Mouse (Mus musculus) right cerebral cortex, postnatal 14 days (tissue): ENCODE measurements around the gene Mapk1ip1l.

Experiments used
- DNase-seq: peaks from one replicate; pipeline ENCODE4 v3.0.0; 2022

The Mapk1ip1l gene

DNA sequence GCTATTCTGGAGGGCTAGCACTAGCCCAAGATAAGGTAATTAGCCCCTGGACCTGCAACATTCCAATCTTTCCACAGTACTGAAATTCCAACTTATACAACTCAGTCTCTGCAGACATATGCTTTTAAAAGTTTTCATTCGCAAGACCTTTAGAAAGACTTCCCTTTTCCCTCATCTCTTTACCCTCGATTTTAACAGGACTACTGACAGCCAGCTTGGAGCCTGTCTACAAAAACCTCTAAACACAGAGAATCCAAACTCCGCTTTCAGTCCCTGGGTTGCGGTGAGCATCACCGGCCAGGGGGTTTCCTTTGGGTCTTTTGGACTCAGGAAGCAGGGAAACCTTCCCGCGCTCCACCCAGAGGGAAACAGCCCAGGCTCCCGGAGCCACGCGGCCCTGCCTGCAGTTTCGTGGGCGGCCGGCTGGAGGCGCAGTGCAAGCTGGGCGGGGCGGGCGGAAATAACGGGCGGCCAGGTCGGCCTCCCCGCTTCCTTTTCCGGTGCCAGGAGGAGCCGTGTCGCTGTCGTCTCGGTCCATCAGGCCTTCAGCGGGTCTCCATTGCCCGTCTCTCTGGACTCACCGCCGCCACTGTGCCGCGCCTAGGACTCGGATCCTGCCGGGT is at the start of gene Mapk1ip1l:
TSS of gene Mapk1ip1l (plus strand) at position 482 of the 623 bp plus-strand sequence.
- DNase-seq = peak; percentile 91

- DNase-seq = no peak
Measured at GRCm38 (mm10) chr14:47249839-47250238, 48.2 kb upstream of the Mapk1ip1l start.

DNA sequence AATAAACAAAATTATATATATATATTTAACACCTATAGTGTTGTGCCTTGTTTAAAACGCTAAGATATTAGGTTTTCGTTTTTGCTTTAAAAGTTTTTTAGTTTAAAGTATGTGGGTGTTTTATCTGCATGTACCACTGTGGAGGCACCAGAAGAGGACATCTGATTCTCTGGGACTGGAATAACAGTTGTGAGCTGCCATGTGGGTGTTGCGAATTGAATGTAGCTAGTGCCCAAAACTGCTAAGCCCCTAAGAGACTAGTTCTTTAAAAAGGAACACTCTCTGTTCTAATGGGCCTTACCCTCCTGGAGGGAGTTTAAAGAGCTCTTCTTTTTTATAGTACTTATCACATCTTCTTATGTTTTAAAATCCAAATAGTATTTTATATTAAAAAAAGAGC is 33.2 kb upstream of the Mapk1ip1l start:
- DNase-seq = no peak

- DNase-seq = no peak
Measured at GRCm38 (mm10) chr14:47265829-47266228, 32.2 kb upstream of the Mapk1ip1l start.

- no peak for DNase-seq
Measured at GRCm38 (mm10) chr14:47269056-47269455, 29.0 kb upstream of the Mapk1ip1l start.

- no peak for DNase-seq
Measured at GRCm38 (mm10) chr14:47269706-47270105, 28.4 kb upstream of the Mapk1ip1l start.

- no peak for DNase-seq
Measured at GRCm38 (mm10) chr14:47273751-47274150, 24.3 kb upstream of the Mapk1ip1l start.

DNA sequence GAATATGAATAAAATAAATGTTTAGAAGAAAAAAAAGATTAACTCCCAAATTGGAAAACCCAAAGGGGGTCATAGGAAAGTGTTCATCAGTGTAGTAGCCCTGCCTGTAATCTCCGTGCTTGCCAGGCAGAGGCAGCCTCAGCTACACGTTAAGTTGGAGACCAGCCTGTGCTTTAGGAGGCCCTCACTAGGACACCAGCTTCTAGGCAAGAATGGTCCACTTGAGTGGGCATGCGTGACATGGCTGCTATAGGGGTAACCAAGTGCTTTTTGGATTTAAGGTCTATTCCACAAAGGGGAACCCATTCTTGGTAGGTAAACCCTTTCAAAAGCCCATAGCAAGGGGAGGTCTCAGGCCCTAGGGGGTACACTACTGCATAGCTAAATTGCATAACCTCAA is 22.6 kb upstream of the Mapk1ip1l start:
- no peak for DNase-seq

GRCm38 (mm10) chr14:47276036-47276603 is 21.9 kb upstream of the Mapk1ip1l start:
- no peak for DNase-seq

DNA sequence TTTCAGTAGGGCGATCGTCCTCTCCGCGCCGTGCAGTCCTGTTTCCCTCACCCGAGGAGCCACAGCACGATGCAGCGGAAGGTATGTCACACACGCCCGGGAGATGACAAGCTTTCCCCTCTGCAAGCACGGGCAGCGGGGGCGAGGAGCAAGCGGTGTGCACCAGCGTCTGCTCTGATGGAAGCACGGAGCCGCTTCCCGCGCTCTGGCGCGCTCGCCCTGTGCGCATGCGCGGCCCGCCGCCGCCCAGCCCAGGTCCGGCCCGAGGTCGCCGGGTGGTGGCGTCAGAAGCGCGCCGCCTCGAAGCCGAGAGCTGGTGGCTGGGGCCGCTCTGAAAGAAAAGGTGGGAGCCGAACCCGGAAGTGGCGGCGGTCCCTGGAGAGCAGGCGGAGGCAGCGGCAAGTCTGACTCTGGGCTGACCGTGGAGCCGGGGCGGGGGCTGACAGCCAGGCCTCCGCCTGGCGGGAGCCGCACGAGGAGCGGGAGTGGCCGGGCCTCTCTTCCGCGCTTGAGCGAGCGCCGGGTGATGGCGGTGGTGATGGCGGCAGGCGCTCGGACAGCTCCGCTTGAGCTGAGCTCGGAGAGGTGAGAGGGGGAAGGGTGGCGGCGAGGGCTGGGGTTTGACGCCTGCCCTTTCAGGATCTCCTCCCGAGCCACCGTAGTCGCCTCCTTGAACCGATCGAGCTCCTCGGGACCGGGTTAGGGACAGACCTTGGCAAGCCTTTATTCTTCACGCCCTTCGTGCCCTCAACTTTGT is 21.3 kb upstream of the Mapk1ip1l start, which contains the start of the genes Wdhd1 and Socs4:
TSS of gene Wdhd1 (minus strand) at position 221 of the 757 bp plus-strand sequence.
TSS of gene Socs4 (plus strand) at position 295 of the 757 bp plus-strand sequence.
- peak; percentile 93 for DNase-seq

DNA sequence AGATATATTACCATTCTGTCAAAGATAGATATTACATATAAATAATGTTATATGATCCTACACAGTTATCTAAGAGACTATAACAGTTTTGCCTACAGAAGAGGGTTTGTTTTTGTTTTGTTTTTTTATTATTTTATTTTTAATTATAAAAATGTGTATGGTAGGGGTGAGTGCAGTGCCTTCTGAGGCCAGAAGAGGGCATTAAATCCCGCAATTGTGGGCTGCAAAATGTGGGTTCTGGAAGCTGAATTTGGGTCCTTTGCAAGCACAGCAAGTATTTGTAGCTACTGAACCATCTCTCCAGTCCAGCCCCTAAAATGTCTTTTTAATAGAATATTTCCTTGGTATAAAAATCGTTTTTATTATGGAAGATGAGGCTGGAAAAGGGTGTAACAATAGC is 19.0 kb upstream of the Mapk1ip1l start:
- DNase-seq = no peak

- DNase-seq = no peak
Measured at GRCm38 (mm10) chr14:47281535-47281934, 16.5 kb upstream of the Mapk1ip1l start.

DNA sequence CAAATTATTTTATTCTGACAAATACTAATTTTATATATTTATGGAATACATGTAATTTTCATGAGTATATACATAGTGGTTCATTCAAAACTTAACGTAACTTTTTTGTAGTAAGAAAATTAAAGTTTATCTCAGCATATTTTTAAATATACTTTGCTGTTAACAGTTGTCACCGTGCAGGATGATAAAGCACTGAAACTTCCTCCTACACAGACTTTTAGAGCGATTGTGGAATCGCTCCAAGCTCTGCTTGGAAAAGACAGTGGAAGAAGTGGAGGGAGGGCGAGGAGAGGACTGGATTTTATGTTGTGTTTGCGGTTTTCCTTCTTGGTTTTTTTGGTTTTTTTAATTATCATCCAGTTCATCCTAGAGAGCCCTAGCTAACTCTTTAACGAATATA is 14.5 kb upstream of the Mapk1ip1l start:
- no peak for DNase-seq

DNA sequence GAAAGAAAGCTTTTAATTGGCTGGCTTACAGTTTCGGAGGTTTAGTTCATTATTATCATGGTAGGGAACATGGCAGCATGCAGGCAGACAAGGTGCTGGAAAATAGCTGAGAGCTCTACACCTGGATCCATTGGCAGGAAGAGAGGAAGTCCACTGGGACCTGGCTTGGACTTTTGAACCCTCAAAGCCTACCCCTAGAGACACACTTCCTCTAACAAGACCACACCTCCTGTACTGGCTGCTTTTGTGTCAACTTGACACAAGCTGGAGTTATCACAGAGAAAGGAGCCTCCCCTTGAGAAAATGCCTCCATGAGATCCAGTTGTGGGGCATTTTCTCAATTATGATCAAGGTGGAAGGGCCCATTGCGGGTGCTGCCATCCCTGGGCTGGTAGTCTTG is 12.8 kb upstream of the Mapk1ip1l start:
- DNase-seq = no peak

DNA sequence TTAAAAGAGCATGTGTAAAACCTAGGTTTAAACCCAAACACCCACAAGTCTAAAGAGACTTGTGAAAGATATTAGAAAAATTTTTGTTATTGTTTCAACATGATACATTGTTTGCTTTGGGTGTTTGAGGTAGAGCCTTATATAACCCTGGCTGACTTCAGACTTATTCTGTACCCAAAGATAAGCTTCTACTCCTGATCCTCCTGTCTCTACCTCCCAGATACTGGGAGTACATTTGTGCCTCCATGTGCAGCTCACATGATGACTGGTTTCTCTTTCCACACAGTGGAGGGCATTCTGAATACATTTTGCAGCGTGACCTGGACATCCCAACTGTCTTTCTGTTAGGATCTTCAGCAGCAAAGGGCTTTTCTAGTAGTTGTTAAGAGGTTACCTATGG is 11.9 kb upstream of the Mapk1ip1l start:
- DNase-seq = no peak

DNA sequence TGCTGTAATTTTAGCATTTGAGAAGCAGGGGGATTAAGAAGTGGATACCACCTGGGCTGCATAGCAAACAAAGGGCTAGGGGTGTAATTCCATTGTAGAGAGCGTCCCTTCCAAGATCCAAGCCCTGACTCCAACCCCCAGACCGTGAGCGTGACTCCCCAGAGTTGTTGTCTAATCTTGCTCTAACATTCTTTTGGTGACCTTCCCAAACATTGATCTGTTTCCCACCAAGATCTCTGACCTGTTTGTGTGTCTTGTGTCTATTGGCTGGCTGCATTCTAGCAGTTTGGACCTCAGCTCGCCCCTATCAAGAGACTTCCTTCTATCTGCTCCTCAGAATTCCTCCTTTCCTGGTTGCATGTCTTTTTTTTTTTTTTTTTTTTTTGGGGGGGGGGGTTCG is 11.0 kb upstream of the Mapk1ip1l start:
- no peak for DNase-seq

- DNase-seq = no peak
Measured at GRCm38 (mm10) chr14:47291772-47292171, 6.3 kb upstream of the Mapk1ip1l start.

DNA sequence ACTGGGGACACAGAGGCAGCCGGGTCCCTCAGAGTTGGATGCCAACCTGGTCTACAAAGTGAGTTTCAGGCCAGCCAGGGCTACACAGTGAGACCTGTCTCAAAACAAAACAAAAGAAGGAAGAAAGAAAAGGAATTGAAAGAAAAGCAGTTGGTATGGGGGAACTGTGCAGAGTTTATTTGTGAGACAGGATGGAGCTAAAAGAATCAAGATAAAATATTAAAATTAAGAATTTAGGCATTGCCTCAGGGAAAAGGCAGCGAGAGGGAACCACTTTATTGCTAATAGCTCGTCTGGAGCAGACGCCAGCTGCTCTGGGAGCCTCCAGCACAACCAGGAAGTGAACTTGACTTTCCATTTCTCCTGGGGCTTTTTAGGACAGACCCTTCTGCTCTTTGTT is 3.9 kb upstream of the Mapk1ip1l start:
- no peak for DNase-seq

DNA sequence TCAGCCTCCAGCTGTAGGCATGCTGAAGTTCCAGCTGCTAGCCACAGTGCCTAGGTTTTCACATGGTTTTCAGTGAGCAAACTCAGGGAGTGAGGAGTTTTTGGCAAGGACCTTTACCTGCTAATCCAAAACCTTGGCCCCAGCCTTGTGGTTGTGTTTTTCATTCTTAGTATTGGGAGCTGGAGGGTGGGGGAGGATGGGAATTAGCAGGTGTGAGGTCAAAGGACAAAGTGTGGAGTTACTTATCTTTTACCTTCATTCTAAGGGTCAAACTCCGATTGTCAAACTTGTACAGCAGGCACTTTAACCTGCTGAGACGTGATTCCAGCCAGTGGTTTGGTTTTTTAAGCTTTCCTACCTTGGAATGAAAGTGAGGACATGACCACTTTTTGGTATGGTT is 1.8 kb upstream of the Mapk1ip1l start:
- DNase-seq = no peak

DNA sequence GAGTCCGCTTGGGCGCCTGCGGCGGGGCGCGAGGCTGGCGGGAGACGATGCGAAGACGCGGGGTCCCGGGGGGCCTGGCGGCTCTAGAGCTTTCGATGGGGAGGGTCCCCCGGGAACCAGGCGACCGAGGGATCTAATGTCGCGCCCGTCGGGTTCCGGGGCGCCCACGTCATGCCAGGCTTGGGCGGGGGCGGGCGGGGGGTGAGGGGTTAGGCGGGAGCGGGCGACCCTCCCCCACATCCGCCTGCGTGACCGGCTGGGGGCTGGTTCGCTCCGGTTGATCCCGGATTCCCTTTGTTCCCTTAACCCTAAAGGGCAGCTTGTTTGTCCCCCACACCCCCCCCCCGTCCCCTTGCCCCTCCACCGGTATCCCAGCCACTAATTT is 334 bp downstream of the Mapk1ip1l start:
- no peak for DNase-seq

- DNase-seq = peak; percentile 11
Measured at GRCm38 (mm10) chr14:47298819-47299261, 774 bp downstream of the Mapk1ip1l start.

GRCm38 (mm10) chr14:47302885-47303680 is 5.0 kb downstream of the Mapk1ip1l start:
- DNase-seq = no peak

DNA sequence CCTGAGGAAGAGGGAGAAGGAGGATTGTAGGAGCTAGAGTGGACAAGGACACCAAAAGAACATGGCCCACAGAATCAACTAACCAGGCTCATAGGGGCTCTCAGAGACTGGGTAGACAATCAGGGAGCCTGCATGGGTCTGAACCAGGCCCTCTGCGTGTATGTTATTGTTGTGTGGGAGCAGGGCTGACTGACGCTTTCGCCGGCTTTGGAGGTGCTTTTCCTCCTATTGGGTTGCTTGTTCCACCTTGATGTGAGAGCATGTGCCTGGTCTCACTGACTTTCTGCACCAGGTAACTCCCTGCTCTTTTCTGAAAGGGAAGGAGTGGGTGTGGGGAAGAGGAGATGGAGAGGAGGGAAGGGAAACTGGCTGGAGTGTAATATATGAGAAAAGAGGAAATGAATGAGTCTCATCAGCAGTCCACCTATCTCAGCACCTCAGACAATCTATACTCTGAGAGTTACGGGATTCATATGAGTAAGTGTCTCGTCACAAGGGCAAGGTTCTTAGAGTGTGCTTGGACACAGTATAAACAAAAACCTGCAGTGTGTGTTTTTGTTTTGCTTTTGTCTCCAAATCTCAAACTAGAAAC is 6.8 kb downstream of the Mapk1ip1l start:
- no peak for DNase-seq
